Mouse (Mus musculus) embryonic fibroblast, embryonic 13.5 days (primary cell): Measurements from ENCODE around the gene Ppt2. TPM values are rescaled to one million over a fixed set of nuclear protein-coding genes. Genes with fewer than 3 reads are reported as not detected.

Experiments used
- H3K27ac ChIP-seq: 2 replicates; pipeline ENCODE4 v1.5.1; 2012; ENCODE audit warnings: low read length, control low read depth, inconsistent platforms; ENCODE audit not compliant: insufficient read depth
- H3K4me1 ChIP-seq: 2 replicates; pipeline ENCODE4 v1.6.1; 2011; ENCODE audit warnings: low read length; ENCODE audit not compliant: control insufficient read depth, insufficient read depth
- H3K4me3 ChIP-seq: 2 replicates; pipeline ENCODE4 v1.5.1; 2011; ENCODE audit warnings: mild to moderate bottlenecking, control low read depth, low read length; ENCODE audit not compliant: insufficient read depth
- CTCF ChIP-seq: IDR thresholded peaks from 2 replicates; pipeline ENCODE4 v1.5.1; 2011; ENCODE audit warnings: mild to moderate bottlenecking, control low read depth, low read length, moderate library complexity, borderline replicate concordance; ENCODE audit not compliant: insufficient read depth
- POLR2A ChIP-seq: IDR thresholded peaks from 2 replicates; pipeline ENCODE4 v1.6.1; 2011; ENCODE audit warnings: low read depth, mild to moderate bottlenecking, control low read depth, low read length, moderate library complexity
- polyA plus RNA-seq: library from polyadenylated mRNA; stranded (reverse); fragments of >200 nt; gene quantifications from 2 replicates; pipeline ENCODE4 v1.2.4, GENCODE M21; 2011; ENCODE audit warnings: low read depth; ENCODE audit not compliant: missing spikeins, insufficient read length

Gene Ppt2
- polyA plus RNA-seq, 1 experiment: 32.3 TPM

DNA sequence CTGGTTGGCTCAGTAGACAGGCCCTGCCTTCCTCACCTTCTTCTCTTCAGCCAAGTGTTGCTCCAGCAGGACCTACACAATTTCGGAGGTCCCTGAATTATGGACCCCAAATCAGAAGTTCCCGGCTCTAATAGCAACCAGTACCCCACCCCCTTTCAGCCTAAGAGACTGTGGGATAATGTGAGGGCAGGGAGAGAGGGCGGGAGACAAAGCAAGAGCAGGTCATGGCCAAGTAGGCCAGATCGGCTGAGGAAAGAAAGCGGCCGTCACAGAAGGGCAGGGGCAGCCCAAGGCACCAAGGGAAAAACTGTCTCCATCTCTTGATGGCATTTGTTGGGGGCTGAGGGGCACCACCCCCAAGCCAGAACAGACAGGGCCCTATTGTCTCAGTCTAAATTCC lies 12.4 kb downstream of the Ppt2 start, which contains the start of gene Egfl8:
Gene Egfl8 (minus strand): TSS at position 101 of the 400 bp plus-strand sequence.
- TF ChIP-seq CTCF: no peak
- TF ChIP-seq POLR2A: no peak
- Histone ChIP-seq H3K4me1 (no peaks in the 10 kb centered on the region), H3K27ac (no peak within 1 kb of the TSS), H3K4me3 (no peak within 1 kb of the TSS)

DNA sequence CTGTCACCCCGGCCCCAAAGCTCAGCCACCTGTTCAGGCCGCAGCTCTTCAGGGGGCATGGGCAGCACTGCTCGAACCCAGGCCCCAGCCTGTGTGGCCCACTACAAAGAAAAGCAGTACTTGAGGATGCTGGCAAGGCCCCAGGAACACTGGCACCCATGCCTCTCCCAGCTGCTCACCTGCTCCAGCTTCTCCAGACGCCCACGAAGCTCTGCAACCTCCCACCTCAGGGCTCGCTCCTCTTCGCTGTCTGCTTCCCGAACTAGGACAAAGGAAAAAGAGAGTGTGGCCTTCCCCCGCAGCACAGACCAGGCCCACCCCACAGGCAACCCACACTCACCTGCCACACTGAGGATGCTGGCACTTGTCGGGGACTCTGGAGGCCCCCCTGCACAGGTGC lies 14.5 kb downstream of the Ppt2 start:
- no peak overlapping the region for H3K27ac ChIP-seq
- no peak overlapping the region for H3K4me3 ChIP-seq
- no peaks in the 10 kb centered on the region for H3K4me1 ChIP-seq
- TF ChIP-seq POLR2A: no peak
- TF ChIP-seq CTCF: no peak

DNA sequence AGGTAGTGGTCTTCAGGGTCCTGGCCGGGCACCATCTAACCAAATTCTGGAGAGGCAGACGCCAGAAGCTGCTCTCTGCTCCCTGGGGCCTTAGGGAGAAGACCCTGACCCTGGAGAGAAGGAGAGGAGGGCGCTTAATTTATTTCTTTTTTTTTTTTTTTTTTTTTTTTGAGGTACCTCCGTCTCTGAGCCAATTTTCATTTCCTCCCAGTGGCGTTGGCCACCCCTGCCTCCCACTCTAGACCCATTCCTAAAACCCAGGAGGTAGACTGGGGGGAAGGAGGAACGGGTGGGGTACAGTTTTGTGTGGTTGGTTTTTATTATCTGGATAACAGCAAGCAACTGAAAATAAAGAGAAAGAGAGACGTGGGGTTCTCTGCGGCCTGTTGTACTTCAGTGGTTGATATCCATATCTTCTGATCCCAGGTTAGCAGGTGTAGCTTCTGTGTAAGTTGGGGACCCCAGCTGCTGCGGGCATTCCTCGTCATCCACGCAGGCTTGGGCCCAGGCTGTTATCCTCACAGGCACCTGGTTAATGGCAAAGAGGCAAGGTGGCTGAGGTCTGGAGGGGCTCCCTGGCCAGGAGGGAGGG lies 15.2 kb downstream of the Ppt2 start:
- H3K4me1 ChIP-seq: no peaks in the 10 kb centered on the region
- no peak overlapping the region for H3K27ac ChIP-seq
- H3K4me3 ChIP-seq: no peak overlapping the region
- TF ChIP-seq POLR2A (no peak), CTCF (no peak)

- Histone ChIP-seq H3K4me1 (peaks cover 4% of the 10 kb centered on the region; the same call in 1 of the 2 replicates), H3K27ac (no peak overlapping the region), H3K4me3 (no peak overlapping the region)
- TF ChIP-seq CTCF (no peak), POLR2A (no peak)
Observed at GRCm38 (mm10) chr17:34611050-34611449, 17.3 kb downstream of the Ppt2 start.

- Histone ChIP-seq H3K4me3 (no peak overlapping the region), H3K4me1 (peaks cover 4% of the 10 kb centered on the region; the same call in 1 of the 2 replicates), H3K27ac (no peak overlapping the region)
- TF ChIP-seq POLR2A: no peak
Observed at GRCm38 (mm10) chr17:34607997-34608396, 20.3 kb downstream of the Ppt2 start.

- TF ChIP-seq POLR2A (peak; percentile 31), CTCF (no peak)
- H3K4me3 ChIP-seq: peak overlapping the region; percentile 84
- H3K27ac ChIP-seq: no peak overlapping the region
- peaks cover 4% of the 10 kb centered on the region; the same call in 1 of the 2 replicates for H3K4me1 ChIP-seq
Observed at GRCm38 (mm10) chr17:34606186-34607039, 21.9 kb downstream of the Ppt2 start.

DNA sequence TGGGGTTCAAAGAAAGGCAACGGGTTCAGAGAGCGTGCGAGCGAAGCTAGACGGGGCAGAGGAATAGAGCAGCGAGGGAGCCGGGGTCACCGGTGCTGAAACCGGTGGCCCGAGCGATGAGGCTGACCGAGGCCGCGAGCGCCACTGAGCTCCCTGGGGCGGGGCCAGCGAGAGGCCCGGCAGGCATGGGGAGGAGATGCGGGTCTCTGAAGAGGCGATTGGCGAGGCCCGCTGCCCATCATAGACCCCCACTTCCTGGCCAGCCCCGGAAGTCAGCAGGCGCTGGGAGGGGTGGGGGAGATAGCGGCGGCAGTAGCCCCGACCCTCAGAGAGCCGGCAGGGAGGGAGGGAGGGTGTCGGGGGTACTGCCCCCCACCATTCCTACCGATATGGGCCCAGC lies 22.7 kb downstream of the Ppt2 start:
- Histone ChIP-seq H3K4me3 (peak overlapping the region; percentile 84), H3K4me1 (peaks cover 4% of the 10 kb centered on the region; the same call in 1 of the 2 replicates), H3K27ac (peak overlapping the region; percentile 84)
- TF ChIP-seq CTCF (no peak), POLR2A (peak; percentile 88)

- TF ChIP-seq CTCF (no peak), POLR2A (peak; percentile 48; the same call in 1 of the 2 replicates)
- peak overlapping the region; percentile 84 for H3K27ac ChIP-seq
Observed at GRCm38 (mm10) chr17:34604511-34605237, 23.6 kb downstream of the Ppt2 start.

GRCm38 (mm10) chr17:34604061-34604508 lies 24.2 kb downstream of the Ppt2 start, which contains the start of gene Agpat1:
TSS of gene Agpat1 (plus strand) at chr17:34604262.
- H3K4me3 ChIP-seq: peak within 1 kb of the TSS; percentile 84
- peak; percentile 92 for TF ChIP-seq POLR2A
- no peak for TF ChIP-seq CTCF
- peaks cover 4% of the 10 kb centered on the region; the same call in 1 of the 2 replicates for H3K4me1 ChIP-seq
- peak within 1 kb of the TSS; percentile 84 for H3K27ac ChIP-seq

More at GRCm38 (mm10) chr17:34604511-34605237, 23.6 kb downstream of the Ppt2 start:
- peak overlapping the region; percentile 84 for H3K4me3 ChIP-seq
- peaks cover 4% of the 10 kb centered on the region; the same call in 1 of the 2 replicates for H3K4me1 ChIP-seq
